Mouse (Mus musculus) cerebellum, adult 11 months (tissue): ENCODE measurements around the gene H2-Q10.
"Not testable (repeated sequence)": the region's sequence is repeated elsewhere in the genome, so short reads cannot be mapped to it uniquely, and the experiment has no call there.

Experiments
- DNase-seq: peaks from one replicate; pipeline ENCODE4 v3.0.0; 2022

The H2-Q10 gene

GRCm38 (mm10) chr17:35469842-35470751 lies at the start of gene H2-Q10:
Gene H2-Q10, plus strand, starts transcription at chr17:35470089.
- DNase-seq = no peak

GRCm38 (mm10) chr17:35420206-35420810 lies 49.6 kb upstream of the H2-Q10 start:
- DNase-seq = not testable (repeated sequence)

GRCm38 (mm10) chr17:35421331-35421730 lies 48.6 kb upstream of the H2-Q10 start:
- not testable (repeated sequence) for DNase-seq

GRCm38 (mm10) chr17:35422360-35422759 lies 47.5 kb upstream of the H2-Q10 start:
- DNase-seq = not testable (repeated sequence)

GRCm38 (mm10) chr17:35423131-35423810 lies 46.6 kb upstream of the H2-Q10 start:
- DNase-seq = not testable (repeated sequence)

GRCm38 (mm10) chr17:35424106-35424505 lies 45.8 kb upstream of the H2-Q10 start:
- DNase-seq = not testable (repeated sequence)

GRCm38 (mm10) chr17:35424624-35425416 lies 45.1 kb upstream of the H2-Q10 start, which contains the start of gene H2-Q6:
Gene H2-Q6, plus strand, starts transcription at chr17:35424850.
- DNase-seq = not testable (repeated sequence)

- DNase-seq = not testable (repeated sequence)
Measured at GRCm38 (mm10) chr17:35425474-35425873, 44.4 kb upstream of the H2-Q10 start.

GRCm38 (mm10) chr17:35428883-35429282 lies 41.0 kb upstream of the H2-Q10 start:
- not testable (repeated sequence) for DNase-seq

GRCm38 (mm10) chr17:35430671-35431070 lies 39.2 kb upstream of the H2-Q10 start:
- DNase-seq = not testable (repeated sequence)

- DNase-seq = not testable (repeated sequence)
Measured at GRCm38 (mm10) chr17:35432167-35432566, 37.7 kb upstream of the H2-Q10 start.

GRCm38 (mm10) chr17:35434836-35435235 lies 35.1 kb upstream of the H2-Q10 start:
- not testable (repeated sequence) for DNase-seq

GRCm38 (mm10) chr17:35435577-35435976 lies 34.3 kb upstream of the H2-Q10 start:
- DNase-seq = not testable (repeated sequence)

GRCm38 (mm10) chr17:35437386-35437936 lies 32.4 kb upstream of the H2-Q10 start:
- DNase-seq = not testable (repeated sequence)

GRCm38 (mm10) chr17:35438395-35438794 lies 31.5 kb upstream of the H2-Q10 start:
- DNase-seq = not testable (repeated sequence)

GRCm38 (mm10) chr17:35438885-35439284 lies 31.0 kb upstream of the H2-Q10 start, which contains the start of gene H2-Q7:
Gene H2-Q7, plus strand, starts transcription at chr17:35439155.
- not testable (repeated sequence) for DNase-seq

- not testable (repeated sequence) for DNase-seq
Measured at GRCm38 (mm10) chr17:35439295-35439747, 30.6 kb upstream of the H2-Q10 start.

GRCm38 (mm10) chr17:35439925-35440645 lies 29.8 kb upstream of the H2-Q10 start:
- DNase-seq = not testable (repeated sequence)

GRCm38 (mm10) chr17:35442376-35442775 lies 27.5 kb upstream of the H2-Q10 start:
- not testable (repeated sequence) for DNase-seq

GRCm38 (mm10) chr17:35444510-35444909 lies 25.4 kb upstream of the H2-Q10 start:
- DNase-seq = not testable (repeated sequence)

- DNase-seq = not testable (repeated sequence)
Measured at GRCm38 (mm10) chr17:35458247-35458646, 11.6 kb upstream of the H2-Q10 start.
